Mouse (Mus musculus): Measurements from ENCODE around the gene AC140267.1.

AC140267.1 gene

GRCm38 (mm10) chr15:80235535-80235934, at the start of gene AC140267.1:
Gene AC140267.1, plus strand, starts transcription at chr15:80235835.
- no peak for DNase-seq (ENCODE audit: low spot score in 2 of 2)

- DNase-seq (ENCODE audit: low spot score in 2 of 2) = no peak
Observed at GRCm38 (mm10) chr15:80188927-80189326, 46.7 kb upstream of the AC140267.1 start.

GRCm38 (mm10) chr15:80190075-80190474, 45.6 kb upstream of the AC140267.1 start:
- no peak for DNase-seq (ENCODE audit: low spot score in 2 of 2)

GRCm38 (mm10) chr15:80191585-80192245, 43.9 kb upstream of the AC140267.1 start:
- DNase-seq (ENCODE audit: low spot score in 2 of 2) = no peak

GRCm38 (mm10) chr15:80192246-80192585, 43.4 kb upstream of the AC140267.1 start:
- DNase-seq (ENCODE audit: low spot score in 2 of 2) = no peak

GRCm38 (mm10) chr15:80192847-80193246, 42.8 kb upstream of the AC140267.1 start:
- DNase-seq (ENCODE audit: low spot score in 2 of 2) = no peak

GRCm38 (mm10) chr15:80199556-80199955, 36.1 kb upstream of the AC140267.1 start:
- DNase-seq (ENCODE audit: low spot score in 2 of 2) = no peak

GRCm38 (mm10) chr15:80202111-80202775, 33.4 kb upstream of the AC140267.1 start:
- DNase-seq (ENCODE audit: low spot score in 2 of 2) = no peak

- no peak for DNase-seq (ENCODE audit: low spot score in 2 of 2)
Observed at GRCm38 (mm10) chr15:80203406-80203805, 32.2 kb upstream of the AC140267.1 start.

- DNase-seq (ENCODE audit: low spot score in 2 of 2) = no peak
Observed at GRCm38 (mm10) chr15:80206057-80206565, 29.5 kb upstream of the AC140267.1 start.

GRCm38 (mm10) chr15:80208446-80208845, 27.2 kb upstream of the AC140267.1 start:
- DNase-seq (ENCODE audit: low spot score in 2 of 2) = no peak

GRCm38 (mm10) chr15:80213688-80214087, 21.9 kb upstream of the AC140267.1 start:
- DNase-seq (ENCODE audit: low spot score in 2 of 2) = no peak

- DNase-seq (ENCODE audit: low spot score in 2 of 2) = no peak
Observed at GRCm38 (mm10) chr15:80215716-80216479, 19.7 kb upstream of the AC140267.1 start.

GRCm38 (mm10) chr15:80216480-80216820, 19.2 kb upstream of the AC140267.1 start:
- no peak for DNase-seq (ENCODE audit: low spot score in 2 of 2)

- DNase-seq (ENCODE audit: low spot score in 2 of 2) = no peak
Observed at GRCm38 (mm10) chr15:80217476-80217875, 18.2 kb upstream of the AC140267.1 start.

- DNase-seq (ENCODE audit: low spot score in 2 of 2) = no peak
Observed at GRCm38 (mm10) chr15:80219211-80219610, 16.4 kb upstream of the AC140267.1 start.

- no peak for DNase-seq (ENCODE audit: low spot score in 2 of 2)
Observed at GRCm38 (mm10) chr15:80219705-80220657, 15.7 kb upstream of the AC140267.1 start.

GRCm38 (mm10) chr15:80221031-80221430, 14.6 kb upstream of the AC140267.1 start:
- no peak for DNase-seq (ENCODE audit: low spot score in 2 of 2)

- DNase-seq (ENCODE audit: low spot score in 2 of 2) = no peak
Observed at GRCm38 (mm10) chr15:80223751-80224150, 11.9 kb upstream of the AC140267.1 start.

GRCm38 (mm10) chr15:80225208-80225607, 10.4 kb upstream of the AC140267.1 start:
- peak; percentile 74 for DNase-seq (ENCODE audit: low spot score in 2 of 2)

- DNase-seq (ENCODE audit: low spot score in 2 of 2) = peak; percentile 33 to 34
Observed at GRCm38 (mm10) chr15:80225796-80226195, 9.8 kb upstream of the AC140267.1 start.

Data from urinary bladder, postnatal 36 days (tissue).